Mouse (Mus musculus): ENCODE measurements around the gene 4632433K11Rik.

The 4632433K11Rik gene

GRCm38 (mm10) chr7:5020000-5020681, 13.8 kb upstream of the 4632433K11Rik start, which contains the start of the genes Zfp865 and Ccdc106:
Gene Zfp865, plus strand, starts transcription at chr7:5020376.
Gene Ccdc106, plus strand, starts transcription at chr7:5020553.
- DNase-seq (ENCODE audit: low spot score in 2 of 2), result peak; percentile 96 to 97

- no peak for DNase-seq (ENCODE audit: low spot score in 2 of 2)
These were observed 13.2 kb upstream of the 4632433K11Rik start for GRCm38 (mm10) chr7:5020685-5021084.

- no peak for DNase-seq (ENCODE audit: low spot score in 2 of 2)
These were observed 12.7 kb upstream of the 4632433K11Rik start for GRCm38 (mm10) chr7:5021197-5021596.

GRCm38 (mm10) chr7:5029543-5029942, 4.4 kb upstream of the 4632433K11Rik start:
- no peak for DNase-seq (ENCODE audit: low spot score in 2 of 2)

GRCm38 (mm10) chr7:5029946-5030345, 4.0 kb upstream of the 4632433K11Rik start:
- DNase-seq (ENCODE audit: low spot score in 2 of 2), result no peak

- no peak for DNase-seq (ENCODE audit: low spot score in 2 of 2)
These were observed 3.2 kb upstream of the 4632433K11Rik start for GRCm38 (mm10) chr7:5030554-5031275.

- DNase-seq (ENCODE audit: low spot score in 2 of 2), result no peak
These were observed 2.4 kb upstream of the 4632433K11Rik start for GRCm38 (mm10) chr7:5031496-5031895.

GRCm38 (mm10) chr7:5035628-5036027, 1.7 kb downstream of the 4632433K11Rik start:
- DNase-seq (ENCODE audit: low spot score in 2 of 2), result no peak

- DNase-seq (ENCODE audit: low spot score in 2 of 2), result no peak
These were observed 2.2 kb downstream of the 4632433K11Rik start for GRCm38 (mm10) chr7:5036136-5036535.

GRCm38 (mm10) chr7:5037026-5037425, 3.1 kb downstream of the 4632433K11Rik start:
- DNase-seq (ENCODE audit: low spot score in 2 of 2), result no peak

GRCm38 (mm10) chr7:5037467-5037866, 3.5 kb downstream of the 4632433K11Rik start:
- DNase-seq (ENCODE audit: low spot score in 2 of 2), result no peak

- DNase-seq (ENCODE audit: low spot score in 2 of 2), result peak; percentile 88 to 91
These were observed 4.3 kb downstream of the 4632433K11Rik start, which contains the start of gene Zfp784 for GRCm38 (mm10) chr7:5038109-5038732. Gene Zfp784, minus strand, starts transcription at chr7:5038446.

- no peak for DNase-seq (ENCODE audit: low spot score in 2 of 2)
These were observed 5.0 kb downstream of the 4632433K11Rik start for GRCm38 (mm10) chr7:5038940-5039339.

- DNase-seq (ENCODE audit: low spot score in 2 of 2), result no peak
These were observed 11.1 kb downstream of the 4632433K11Rik start for GRCm38 (mm10) chr7:5044981-5045380.

GRCm38 (mm10) chr7:5046112-5046511, 12.2 kb downstream of the 4632433K11Rik start:
- DNase-seq (ENCODE audit: low spot score in 2 of 2), result no peak

- DNase-seq (ENCODE audit: low spot score in 2 of 2), result no peak
These were observed 13.4 kb downstream of the 4632433K11Rik start for GRCm38 (mm10) chr7:5047313-5047712.

- DNase-seq (ENCODE audit: low spot score in 2 of 2), result peak in 1 of 2 experiments; percentile 56
These were observed 17.6 kb downstream of the 4632433K11Rik start, which contains the start of gene Zfp580 for GRCm38 (mm10) chr7:5051193-5052192. Gene Zfp580, plus strand, starts transcription at chr7:5051538.

- DNase-seq (ENCODE audit: low spot score in 2 of 2), result no peak
These were observed 18.5 kb downstream of the 4632433K11Rik start for GRCm38 (mm10) chr7:5052438-5052837.

GRCm38 (mm10) chr7:5052931-5053343, 19.0 kb downstream of the 4632433K11Rik start:
- DNase-seq (ENCODE audit: low spot score in 2 of 2), result no peak

- no peak for DNase-seq (ENCODE audit: low spot score in 2 of 2)
These were observed 19.7 kb downstream of the 4632433K11Rik start for GRCm38 (mm10) chr7:5053456-5054179.
